Mouse (Mus musculus) left cerebral cortex, postnatal 36 days (tissue): ENCODE measurements at regions not wholly inside any gene's neighbourhood (a gene's known extent, or its start where the extent isn't known, plus 50 kb on each side); places are given as distances from the start of the nearest gene placed in this dataset.
A peak's percentile ranks its signal among the peaks of the same experiment; 100 is the strongest.

Source experiments
- DNase-seq, 2 experiments: peaks; one replicate each; pipeline ENCODE4 v3.0.0; 2021 to 2022; ENCODE audit warnings: low spot score in 2 of 2, mixed read lengths in 1 of 2
- intact Hi-C: fragments of 180-260 bp; cut with DNase I; formaldehyde crosslinking; loops from one replicate; pipeline ENCODE4 v1.15.1; 2025

DNA sequence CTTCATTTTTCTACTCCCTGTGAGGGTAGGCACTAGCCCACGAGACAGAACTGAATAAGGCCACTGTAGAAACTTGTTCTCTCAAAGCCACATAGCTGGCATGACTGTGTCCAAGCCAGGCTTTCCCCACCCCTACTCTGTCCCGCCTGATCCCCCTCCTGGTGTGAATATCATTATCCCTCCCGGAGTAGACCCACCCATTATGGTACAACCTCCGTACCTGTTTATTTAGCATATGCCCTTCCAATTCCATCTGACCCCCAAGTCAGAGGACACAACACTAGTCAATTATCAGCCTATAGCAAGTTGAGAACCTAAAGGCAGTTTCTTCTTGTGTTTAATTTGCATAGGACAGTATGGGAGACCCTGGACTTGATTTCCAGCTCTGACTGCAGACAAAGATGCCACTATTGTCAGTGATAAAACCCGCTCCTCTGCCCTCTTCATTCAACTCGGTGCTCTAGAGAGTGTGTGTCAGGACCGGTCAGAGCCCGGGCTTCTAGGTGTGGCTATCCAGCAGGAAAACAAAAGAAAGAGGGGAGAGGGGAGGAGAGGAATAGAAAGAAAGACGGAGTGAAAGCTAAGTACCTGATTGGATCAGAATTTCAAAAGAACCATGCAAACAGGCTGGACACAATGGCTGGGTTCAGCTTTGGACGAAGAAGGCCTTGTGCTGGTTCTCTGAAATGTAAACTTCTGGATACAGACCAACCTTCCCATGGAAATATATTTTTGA is 115.1 kb upstream of the Med13l start:
- intact Hi-C loops, result no loop called here
- no peak for DNase-seq

DNA sequence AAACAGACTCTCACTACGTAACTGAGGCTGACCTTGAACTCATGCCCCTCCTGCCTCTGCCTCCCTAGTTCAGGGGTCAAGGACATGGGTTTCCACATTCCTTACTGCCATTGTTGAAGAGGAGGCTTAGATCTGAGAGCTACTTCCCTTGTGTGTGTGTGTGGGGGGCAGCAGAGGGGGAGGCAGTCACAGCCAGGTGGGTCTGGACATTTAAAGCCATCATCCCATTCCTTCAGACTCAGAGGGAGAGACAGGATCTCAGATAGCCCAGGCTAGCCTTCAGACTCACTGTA is 114.5 kb upstream of the Med13l start:
- no peak for DNase-seq
- intact Hi-C loops, result no loop called here

DNA sequence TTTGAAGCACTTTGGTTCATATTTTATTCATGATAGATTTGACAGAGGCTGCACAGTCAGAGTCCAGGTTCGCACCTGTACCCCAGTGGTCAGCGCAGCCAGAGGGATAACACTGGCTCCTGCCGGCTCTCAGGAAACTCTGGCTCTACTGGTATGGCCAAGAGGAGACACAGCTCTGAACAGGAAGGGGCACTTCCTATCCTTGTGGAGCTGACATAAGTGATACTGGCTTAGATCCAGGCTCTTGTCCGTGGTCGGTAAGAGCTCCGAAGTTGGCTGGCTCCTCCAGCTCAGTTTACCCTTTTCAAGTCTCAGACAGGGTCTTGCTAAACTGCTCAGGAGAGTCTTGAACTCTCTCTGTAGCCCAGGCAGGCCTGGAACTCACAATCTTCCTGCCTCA is 113.6 kb upstream of the Med13l start:
- intact Hi-C loops, result no loop called here
- DNase-seq, result no peak

DNA sequence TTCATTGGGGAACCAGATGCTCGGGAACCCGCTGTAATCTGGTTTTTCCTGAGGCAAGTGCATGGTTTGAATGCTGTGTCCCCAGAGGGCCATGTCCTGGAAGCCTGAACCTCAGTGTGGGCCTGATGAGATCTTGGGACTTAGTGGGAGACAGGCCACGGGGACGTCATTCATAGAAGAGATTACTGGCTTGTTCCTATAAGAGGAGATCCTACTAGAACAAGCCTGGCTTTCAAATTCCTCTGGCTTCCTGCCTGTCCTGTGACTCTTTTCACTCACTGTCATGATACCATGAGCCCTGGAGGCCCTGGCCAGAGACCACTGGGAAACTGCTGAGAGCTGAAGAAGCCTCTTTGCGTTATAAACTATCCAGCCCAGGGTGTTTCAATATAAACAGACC is 113.1 kb upstream of the Med13l start:
- intact Hi-C loops, result no loop called here

DNA sequence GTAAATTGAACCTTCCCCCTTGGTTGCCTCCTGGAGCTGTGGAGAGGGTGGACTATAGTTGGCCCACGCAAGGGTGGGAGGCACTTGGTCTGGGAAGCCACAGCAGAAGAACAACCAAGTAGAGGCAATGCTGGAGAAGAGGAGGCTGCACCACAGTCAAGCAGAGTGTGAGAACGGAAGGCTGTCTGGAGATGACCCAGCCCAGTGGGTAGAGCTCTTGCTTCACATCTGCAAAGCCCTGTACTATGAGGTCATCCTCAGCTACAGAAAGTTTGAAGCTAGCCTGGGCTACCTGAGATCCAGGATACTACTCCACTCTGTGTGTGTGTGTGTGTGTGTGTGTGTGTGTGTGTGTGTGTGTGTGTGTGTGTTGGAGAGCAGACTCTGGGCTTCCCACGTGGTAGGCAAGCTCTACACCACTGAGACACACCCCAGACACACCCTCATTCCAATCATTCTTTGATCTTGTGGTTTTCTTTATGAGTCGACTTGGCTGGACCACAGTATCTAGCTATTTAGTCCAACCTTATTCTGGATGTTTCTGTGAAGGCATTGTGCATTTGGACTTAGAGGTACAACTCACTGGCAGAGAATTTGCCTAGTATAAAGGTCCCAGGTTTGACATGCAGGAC is 111.5 kb upstream of the Med13l start:
- intact Hi-C loops, result no loop called here
- no peak for DNase-seq

More for the DNA sequence above, 113.1 kb upstream of the Med13l start:
- no peak for DNase-seq

DNA sequence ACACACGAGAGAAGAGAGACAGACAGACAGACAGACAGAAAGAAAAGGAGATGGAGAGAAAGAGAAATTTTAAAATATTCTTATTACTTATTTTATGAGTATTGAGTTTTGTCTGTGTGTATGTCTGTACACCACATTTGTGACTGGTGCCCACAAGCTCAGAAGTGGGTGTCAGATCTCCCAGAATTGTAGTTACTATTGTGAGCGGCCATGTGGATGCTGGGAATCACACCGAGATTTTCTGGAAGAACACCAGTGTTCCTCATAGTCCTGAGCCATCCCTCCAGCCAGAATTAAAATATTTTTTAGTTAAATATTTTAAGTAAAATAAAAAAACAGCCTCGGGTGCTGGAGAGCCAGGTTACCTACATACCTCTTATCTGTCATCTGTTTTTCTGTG is 110.6 kb upstream of the Med13l start:
- intact Hi-C loops, result no loop called here
- DNase-seq, result peak in 1 of 2 experiments; percentile 9

DNA sequence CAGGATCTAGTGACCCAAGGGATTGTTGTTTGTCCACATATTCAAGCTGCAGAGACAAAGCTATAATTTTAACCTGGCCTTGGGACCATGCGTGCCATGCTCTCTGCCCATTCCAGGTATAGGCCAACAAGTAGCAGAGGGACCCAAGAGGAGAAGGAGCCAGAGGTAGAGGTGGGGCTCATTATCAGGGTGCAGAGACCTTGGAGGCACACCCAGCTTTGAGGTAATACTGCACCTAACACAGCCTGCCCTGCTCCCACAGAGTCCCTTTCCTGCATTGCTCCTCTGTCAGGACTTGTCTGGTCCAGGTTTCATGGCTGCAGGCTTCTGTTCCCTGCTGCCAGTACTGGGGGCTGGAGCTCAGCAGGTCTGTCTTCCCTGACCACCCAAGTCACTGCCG is 108.4 kb upstream of the Med13l start:
- DNase-seq, result no peak
- intact Hi-C loops, result no loop called here

DNA sequence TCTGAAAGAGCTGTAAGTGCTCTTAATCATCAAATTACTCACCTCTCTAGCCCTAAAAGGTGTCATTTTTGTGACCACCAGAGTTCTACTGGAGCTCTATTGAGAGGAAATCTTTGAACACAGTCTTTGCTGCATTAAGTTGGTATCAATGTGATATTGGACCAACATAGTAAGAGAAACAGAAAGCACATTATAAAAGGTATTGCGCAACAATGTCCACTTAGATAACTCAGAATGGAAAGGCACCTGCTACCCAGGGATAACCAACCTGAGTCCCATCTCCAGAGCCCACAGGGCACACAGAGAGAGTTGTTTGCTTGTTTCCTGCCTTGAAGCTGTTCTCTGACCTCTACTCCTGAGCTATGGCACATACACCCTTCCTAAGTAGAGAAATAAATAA is 106.4 kb upstream of the Med13l start:
- intact Hi-C loops, result no loop called here

DNA sequence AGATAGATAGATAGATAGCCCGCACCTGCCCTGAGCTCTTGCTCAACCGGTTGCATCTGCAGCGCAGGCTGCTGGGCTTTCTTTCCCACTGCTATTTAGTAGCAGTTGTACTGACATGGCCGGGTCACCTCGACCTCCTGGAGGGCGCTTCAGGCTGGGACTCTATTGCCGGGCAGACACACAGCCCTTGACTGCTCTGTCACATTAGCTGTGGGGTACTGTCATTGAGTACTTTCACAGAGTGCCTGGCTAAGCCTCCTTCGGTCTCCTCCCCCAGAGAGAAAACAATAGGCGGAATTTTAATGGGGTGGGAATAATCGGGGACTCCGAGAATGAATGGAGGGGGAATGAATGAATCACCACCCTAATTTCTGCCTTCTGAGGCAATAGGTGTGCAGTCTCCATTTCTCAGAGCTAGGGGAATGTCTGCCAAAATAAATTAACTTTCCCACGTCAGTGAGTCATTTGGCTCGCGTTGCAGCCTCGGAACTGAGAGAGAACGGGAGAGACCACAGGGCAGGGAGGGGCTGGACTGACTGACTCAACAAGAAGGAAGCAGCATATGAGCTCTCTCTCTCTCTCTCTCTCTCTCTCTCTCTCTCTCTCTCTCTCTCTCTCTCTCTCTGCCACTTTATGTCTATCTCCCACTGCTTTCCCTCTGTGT is 101.6 kb upstream of the Med13l start:
- intact Hi-C loops, result no loop called here
- peak; percentile 67 to 69 for DNase-seq

More for the DNA sequence above, 106.4 kb upstream of the Med13l start:
- DNase-seq, result no peak

DNA sequence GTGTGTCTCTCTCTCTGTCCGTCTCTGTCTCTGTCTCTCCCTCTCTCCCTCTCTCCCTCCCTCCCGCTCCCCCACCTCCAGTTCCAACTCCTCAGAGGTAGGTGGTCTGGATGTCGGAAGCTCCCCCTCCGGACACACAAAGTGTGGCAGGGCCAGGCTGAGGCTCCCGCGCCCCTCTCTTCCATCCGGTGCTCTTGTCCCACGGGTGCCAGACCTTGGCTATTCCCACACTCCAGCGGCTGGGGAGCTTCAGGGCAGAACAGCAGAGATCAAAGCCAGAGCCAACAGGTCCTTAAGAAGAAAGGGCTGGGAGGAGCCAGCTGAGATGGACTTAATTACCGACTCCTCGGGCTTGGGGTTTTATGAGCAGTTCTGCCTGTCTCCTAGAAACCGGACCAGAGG is 101.1 kb upstream of the Med13l start:
- intact Hi-C loops, result no loop called here

DNA sequence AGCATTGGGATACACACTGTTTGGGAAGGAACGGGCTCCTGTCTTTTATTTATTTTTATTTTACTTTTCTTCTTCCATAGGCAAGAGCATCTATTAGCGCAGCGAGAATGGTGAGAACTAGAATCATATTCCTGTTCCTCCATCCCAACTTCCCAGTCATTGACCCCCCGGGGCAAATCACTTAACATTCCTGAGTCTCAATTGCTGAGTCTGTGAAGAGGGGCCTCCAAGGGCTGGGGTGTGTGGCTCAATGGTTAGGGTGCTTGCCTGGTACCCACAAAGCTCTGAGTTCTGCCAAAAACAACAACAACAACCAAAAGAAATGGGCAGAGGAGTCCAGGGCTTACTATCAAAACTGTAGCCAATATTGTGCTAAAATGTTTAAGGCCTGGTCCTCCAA is 98.5 kb upstream of the Med13l start:
- intact Hi-C loops, result no loop called here
- no peak for DNase-seq

More for the DNA sequence above, 101.1 kb upstream of the Med13l start:
- DNase-seq, result peak; percentile 9 to 10

DNA sequence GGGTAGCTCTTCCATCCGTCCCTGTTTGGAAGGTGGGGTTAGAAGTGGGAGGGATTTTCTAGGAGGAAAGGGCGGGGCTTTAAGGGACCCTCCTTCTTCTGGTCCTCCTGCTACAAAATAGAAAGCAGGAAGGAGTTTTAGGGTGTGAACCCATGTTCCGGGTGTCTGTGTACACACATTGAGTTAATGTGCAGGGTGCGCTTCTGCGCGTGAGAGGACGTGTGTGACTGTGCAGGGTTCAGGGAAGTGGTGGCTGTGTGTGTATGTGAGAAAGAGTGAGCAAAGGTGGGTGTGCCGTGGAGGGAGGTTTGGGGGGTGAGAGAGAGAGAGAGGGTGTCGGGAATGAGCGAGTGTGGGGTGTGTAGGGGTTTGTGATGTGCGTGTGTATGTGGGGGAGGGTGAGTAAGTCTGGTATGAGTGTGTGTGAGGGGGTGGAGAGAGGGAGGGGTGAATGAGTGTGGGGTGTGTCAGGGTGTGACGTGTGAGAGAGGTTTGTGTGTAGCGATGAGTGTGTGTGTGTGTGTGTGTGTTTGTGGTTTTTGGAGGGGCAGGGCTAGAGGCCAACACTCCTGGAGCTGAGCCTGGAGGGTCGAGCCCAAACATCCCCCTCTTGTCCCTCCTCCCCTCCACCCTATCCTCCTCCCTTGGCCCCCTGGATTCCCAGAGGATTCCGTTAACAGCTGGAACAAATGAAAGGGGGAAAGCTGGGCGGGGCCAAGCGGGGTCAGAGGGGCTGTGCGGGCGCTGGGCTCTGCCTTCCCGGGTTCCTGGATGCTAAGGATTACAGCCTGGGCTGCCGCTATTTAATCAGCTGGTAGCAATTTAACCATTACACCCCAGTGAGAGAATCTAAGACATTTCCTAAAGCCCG is 95.3 kb upstream of the Med13l start:
- no peak for DNase-seq
- intact Hi-C loops, result no loop called here

DNA sequence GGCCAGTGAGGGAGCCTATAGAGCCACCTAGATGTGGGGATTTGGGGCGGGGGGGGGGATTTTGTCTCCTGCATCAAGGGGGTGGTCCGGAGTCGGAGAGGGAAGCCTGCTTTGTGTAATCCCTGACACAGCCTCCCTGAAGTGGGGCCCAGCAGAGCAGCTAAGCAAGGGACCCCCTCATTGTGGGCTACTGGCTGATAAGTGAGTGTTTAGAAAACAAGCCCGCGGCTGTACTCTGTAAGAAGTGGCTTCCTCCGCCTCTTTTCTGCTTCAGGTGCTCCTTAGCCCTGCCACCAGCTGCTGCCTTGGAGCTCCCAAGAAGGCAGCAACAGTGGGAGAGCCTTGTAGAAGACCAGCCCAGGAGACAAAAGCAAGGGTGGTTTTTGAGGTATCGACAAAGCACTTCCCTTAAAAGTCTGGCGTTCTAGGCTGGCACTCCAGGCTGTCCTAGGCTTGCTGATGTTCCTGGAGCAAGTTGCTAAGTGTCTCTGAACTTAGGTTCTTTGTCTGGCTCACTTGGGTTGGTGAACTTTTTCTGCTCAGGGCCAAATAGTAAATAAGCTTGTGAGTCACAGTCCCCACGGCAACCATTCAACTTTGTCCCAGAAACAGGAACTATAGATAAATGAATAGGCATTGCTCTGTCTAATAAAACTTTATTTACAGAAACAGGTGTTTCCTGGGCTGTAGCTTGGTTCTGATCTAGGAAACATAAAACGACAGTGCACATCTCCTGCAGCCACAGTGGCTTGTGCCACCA is 94.3 kb upstream of the Med13l start:
- intact Hi-C loops, result no loop called here
- DNase-seq, result no peak

DNA sequence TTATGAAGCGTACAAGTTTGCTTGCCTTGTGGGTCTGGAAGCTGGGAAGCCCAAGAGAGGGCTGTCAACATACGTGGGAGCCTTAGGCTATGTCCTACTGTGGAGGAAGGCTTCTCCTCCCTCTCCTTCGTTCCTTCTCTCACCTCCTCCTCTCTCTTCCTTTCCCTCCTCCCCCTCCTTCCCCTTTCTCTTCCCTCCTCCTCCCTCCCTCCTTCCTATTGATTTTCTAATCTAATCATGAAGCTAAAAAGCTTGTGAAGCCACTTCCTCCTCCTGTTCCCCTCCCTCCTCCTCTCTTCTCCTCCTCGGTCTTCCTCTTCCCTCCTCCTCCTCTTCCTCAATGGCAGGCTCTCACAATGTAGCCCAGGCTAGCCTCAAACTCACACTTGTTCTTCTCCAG is 91.7 kb upstream of the Med13l start:
- DNase-seq, result no peak
- intact Hi-C loops, result no loop called here

DNA sequence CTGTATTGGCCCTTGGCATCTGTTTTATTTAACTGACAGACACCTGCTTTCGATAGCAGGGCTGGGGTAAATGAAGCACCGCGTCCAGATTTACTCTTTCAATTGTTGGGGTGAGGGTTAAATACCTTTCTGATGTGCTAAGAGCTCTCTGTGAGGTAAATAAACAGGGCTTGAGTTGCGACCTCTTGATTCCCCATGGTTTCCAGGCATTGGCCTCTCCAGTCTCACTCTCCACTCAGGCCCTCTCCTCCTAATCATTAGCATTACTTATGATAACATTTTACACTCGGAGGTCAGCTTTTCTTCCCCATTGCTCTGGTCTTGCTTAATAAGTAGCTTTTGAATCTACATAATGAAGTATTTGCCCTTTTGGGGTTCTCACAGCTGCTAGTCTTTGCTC is 88.9 kb upstream of the Med13l start:
- DNase-seq, result no peak
- intact Hi-C loops, result no loop called here

DNA sequence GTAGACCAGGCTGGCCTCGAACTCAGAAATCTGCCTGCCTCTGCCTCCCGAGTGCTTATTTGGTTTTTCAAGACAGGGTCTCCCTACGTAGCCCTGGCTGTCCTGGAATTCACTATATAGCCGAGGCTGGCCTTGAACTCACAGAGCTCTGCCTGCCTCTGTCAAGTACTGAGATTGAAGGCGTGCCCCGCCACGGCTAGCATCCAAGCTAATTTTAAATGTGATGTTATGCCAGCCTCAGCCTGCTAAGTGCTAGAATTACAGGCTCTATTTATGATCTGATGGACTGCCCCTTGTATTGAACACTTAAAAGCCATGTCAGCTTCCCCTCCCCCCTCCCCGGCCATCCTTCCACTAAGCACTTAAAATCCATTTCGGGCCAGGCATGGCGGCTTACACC is 88.2 kb upstream of the Med13l start:
- intact Hi-C loops, result no loop called here
- no peak for DNase-seq

DNA sequence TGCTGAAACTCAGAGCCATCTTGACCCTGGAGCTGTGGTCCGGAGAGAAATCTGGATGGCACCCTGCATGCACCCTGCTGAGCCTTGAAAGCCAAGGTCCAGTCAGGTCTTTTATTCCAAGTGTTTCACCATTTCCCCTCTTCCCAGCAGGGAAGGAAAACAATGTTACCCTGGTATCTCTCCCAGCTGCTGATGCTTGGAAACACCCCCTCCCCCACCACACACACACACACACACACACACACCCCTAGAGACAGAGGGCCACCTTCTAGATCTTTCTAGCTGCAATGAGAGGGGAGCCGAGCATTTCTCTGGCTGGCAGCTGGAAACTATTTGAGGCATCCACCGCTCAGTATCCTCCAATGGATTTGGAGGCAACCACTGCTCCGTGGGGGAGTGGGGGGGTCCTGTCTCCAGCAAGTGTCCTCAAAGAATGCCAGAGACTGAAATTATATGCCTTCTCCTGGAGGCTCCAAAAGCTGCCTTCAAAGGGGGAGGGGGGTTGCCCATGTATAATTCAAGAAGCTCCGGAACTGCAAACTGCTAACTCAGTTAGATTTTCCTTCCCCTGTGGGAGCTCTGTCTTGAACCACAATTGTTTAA is 87.2 kb upstream of the Med13l start:
- DNase-seq, result no peak
- intact Hi-C loops, result no loop called here

DNA sequence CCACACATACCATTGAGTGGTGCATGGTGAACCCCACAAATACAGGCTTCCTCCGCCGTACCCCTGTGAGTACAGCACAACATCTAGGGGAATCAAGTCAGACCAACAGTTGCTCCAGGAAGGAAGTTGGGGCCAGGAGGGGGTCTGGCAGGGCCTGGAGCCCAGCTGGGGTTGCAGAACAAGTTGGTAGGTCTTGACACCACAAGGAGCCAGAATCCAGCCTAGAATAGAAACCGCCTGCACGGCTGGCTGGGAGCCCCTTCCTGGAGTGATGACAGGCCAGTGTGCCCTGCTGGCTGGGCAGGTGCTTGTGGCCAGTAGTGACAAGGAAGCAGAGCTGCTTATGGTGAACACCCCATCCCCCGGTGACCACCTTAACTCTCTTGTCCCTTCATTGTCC is 83.9 kb upstream of the Med13l start:
- intact Hi-C loops, result no loop called here
- DNase-seq, result no peak
